8 mouse cellular contexts compared by ENCODE assay signal in genomic region chr3:116861223-116861539, GRCm38 (mm10). TPM values are rescaled to one million over a fixed set of nuclear protein-coding genes. Genes with fewer than 3 reads are reported as not detected.
DNase-seq lines count a peak whose midpoint lies in the region; ATAC-seq and TF ChIP-seq lines count a peak whose summit lies in the region.

No protein-coding gene starts in this region.

- TF ChIP-seq POLR2A in cortical plate, adult 2 months (IDR thresholded peaks at IDR 0.05; ENCODE audit: extremely low read depth, insufficient read depth, low read length) = no peak

- H3K9ac ChIP-seq in hindbrain, postnatal 0 days (replicated peaks; ENCODE audit: low read length) = peak overlapping the region; percentile 44
- H3K9ac ChIP-seq in midbrain, embryonic 16.5 days (ENCODE audit: low read depth, low read length) = peak overlapping the region; percentile 65

- no peak overlapping the region for H3K27ac ChIP-seq in left cerebral cortex, adult 2 months
- H3K27ac ChIP-seq in cortical plate, adult 2 months (ENCODE audit: insufficient read depth, low read length) = no peak overlapping the region
- peak overlapping the region; percentile 56 for H3K27ac ChIP-seq in hindbrain, postnatal 0 days
- peak overlapping the region; percentile 70 for H3K27ac ChIP-seq in midbrain, embryonic 16.5 days (ENCODE audit: low read length)

- DNase-seq in left cerebral cortex, adult 2 months (ENCODE audit: extremely low spot score in 1 of 2, low spot score in 2 of 2) = no peak
- DNase-seq in left cerebral cortex, postnatal 25 days (ENCODE audit: low spot score in 2 of 2) = no peak
- no peak for DNase-seq in hindbrain, postnatal 0 days (ENCODE audit: low spot score)
- no peak for DNase-seq in cerebellum, postnatal 36 days
- no peak for DNase-seq in cerebellum, postnatal 25 days
- no peak for DNase-seq in T-cell, adult 2 months (ENCODE audit: low spot score)

- H3K4me2 ChIP-seq in hindbrain, postnatal 0 days (ENCODE audit: low read depth, low read length) = peak overlapping the region; percentile 75
- H3K4me2 ChIP-seq in midbrain, embryonic 16.5 days (ENCODE audit: low read length) = peak overlapping the region; percentile 90

- H3K4me3 ChIP-seq in left cerebral cortex, adult 2 months = peak overlapping the region; percentile 52
- peak overlapping the region; percentile 68 for H3K4me3 ChIP-seq in cortical plate, adult 2 months (ENCODE audit: insufficient read depth, low read length)
- H3K4me3 ChIP-seq in hindbrain, postnatal 0 days (ENCODE audit: low read length) = peak overlapping the region; percentile 46
- H3K4me3 ChIP-seq in midbrain, embryonic 16.5 days (ENCODE audit: low read depth, low read length) = peak overlapping the region; percentile 53

- H3K9me3 ChIP-seq in hindbrain, postnatal 0 days (ENCODE audit: low read length) = no peaks in the 10 kb centered on the region
- H3K9me3 ChIP-seq in midbrain, embryonic 16.5 days (replicated peaks; ENCODE audit: control insufficient read depth, low read length, poor library complexity, severe bottlenecking) = no peaks in the 10 kb centered on the region

- peaks cover 2% of the 10 kb centered on the region; the same call in 1 of the 2 replicates for H3K4me1 ChIP-seq in cortical plate, adult 2 months (ENCODE audit: control insufficient read depth, insufficient read depth, low read length)
- no peaks in the 10 kb centered on the region for H3K4me1 ChIP-seq in hindbrain, postnatal 0 days (ENCODE audit: insufficient read depth, low read length)
- H3K4me1 ChIP-seq in midbrain, embryonic 16.5 days (ENCODE audit: control insufficient read depth, insufficient read depth, low read length) = 0 out of 2 replicates have a peak, but pooled peaks cover 4% of the 10 kb centered on the region

- ATAC-seq in hindbrain, postnatal 0 days = peak; percentile 70
- ATAC-seq in midbrain, embryonic 16.5 days = peak; percentile 78

- no peaks in the 10 kb centered on the region for H3K27me3 ChIP-seq in hindbrain, postnatal 0 days (ENCODE audit: insufficient read depth, low read length)
- no peaks in the 10 kb centered on the region for H3K27me3 ChIP-seq in midbrain, embryonic 16.5 days (ENCODE audit: control insufficient read depth, insufficient read depth, low read depth, low read length)

- WGBS in hindbrain, postnatal 0 days = 14% methylated on average over 4 of the region's 4 CpGs
- WGBS in midbrain, embryonic 16.5 days = 10% methylated on average over 4 of the region's 4 CpGs

- no peak for TF ChIP-seq CTCF in left cerebral cortex, adult 2 months (IDR thresholded peaks at IDR 0.05)
- TF ChIP-seq CTCF in cortical plate, adult 2 months (IDR thresholded peaks at IDR 0.05; ENCODE audit: extremely low read depth, insufficient read depth, low read length) = no peak
- TF ChIP-seq CTCF in hindbrain, postnatal 0 days (IDR thresholded peaks at IDR 0.05; ENCODE audit: low read depth) = no peak

- H3K36me3 ChIP-seq in hindbrain, postnatal 0 days (ENCODE audit: insufficient read depth, low read length) = no peaks in the 10 kb centered on the region
- H3K36me3 ChIP-seq in midbrain, embryonic 16.5 days (ENCODE audit: control insufficient read depth, insufficient read depth, low read length) = no peaks in the 10 kb centered on the region

- intact Hi-C loops in left cerebral cortex, adult 2 months (cut with DNase I) = no loop called here
- intact Hi-C loops in left cerebral cortex, postnatal 25 days (cut with DNase I) = no loop called here

RNA-seq across cellular contexts. Expression of gene Frrs1, which starts 1.9 kb away (rescaled TPM):
- total RNA-seq in left cerebral cortex, adult 2 months (2021) = 1 to 10 TPM in 1 of 2 experiments, under 1 TPM in 1; 0.57 to 1.1 TPM
- 1 to 10 TPM in 1 of 2 experiments, under 1 TPM in 1; 0.78 to 1.8 TPM for total RNA-seq in left cerebral cortex, postnatal 25 days (2021)
- polyA plus RNA-seq in cortical plate, adult 2 months (2012; rRNA removed) = 1.1 and 1.7 TPM in 2 replicates
- 3.3 and 4.1 TPM in 2 replicates for total RNA-seq in hindbrain, postnatal 0 days (2014; rRNA removed)
- polyA plus RNA-seq in hindbrain, postnatal 0 days (2015; fragmentation: Nextera tagmentation; extraction: Ambion mirVana) = 5.0 and 6.0 TPM in 2 replicates
- 6.9 and 7.6 TPM in 2 replicates for polyA plus RNA-seq in midbrain, embryonic 16.5 days (2015; fragmentation: Nextera tagmentation; extraction: Ambion mirVana)

RNA-seq across cellular contexts. Expression of gene Agl, which starts 53.2 kb away (rescaled TPM):
- total RNA-seq in left cerebral cortex, adult 2 months (2021) = 10 to 100 TPM; 25.3 to 25.8 TPM
- total RNA-seq in left cerebral cortex, postnatal 25 days (2021) = 10 to 100 TPM; 23.7 to 24.6 TPM
- 16.3 and 16.7 TPM in 2 replicates for polyA plus RNA-seq in cortical plate, adult 2 months (2012; rRNA removed)
- 14.3 and 16.1 TPM in 2 replicates for total RNA-seq in hindbrain, postnatal 0 days (2014; rRNA removed)
- polyA plus RNA-seq in hindbrain, postnatal 0 days (2015; fragmentation: Nextera tagmentation; extraction: Ambion mirVana) = 13.6 and 13.9 TPM in 2 replicates
- 12.6 and 14.5 TPM in 2 replicates for polyA plus RNA-seq in midbrain, embryonic 16.5 days (2015; fragmentation: Nextera tagmentation; extraction: Ambion mirVana)

Comparison
In these comparisons a context has a peak if more than half of its experiments do, and no peak if none do; other contexts are left out.
1. H3K27ac ChIP-seq: peak in hindbrain, postnatal 0 days (single experiment) and midbrain, embryonic 16.5 days (single experiment); none in left cerebral cortex, adult 2 months (single experiment) and cortical plate, adult 2 months (single experiment).
2. Peak in every context shown above with its lines, with median percentiles within 50 percentile points of each other: H3K4me3 ChIP-seq.